Mouse (Mus musculus): Measurements from ENCODE around the gene Olfr1394.
"Not testable (repeated sequence)": the region's sequence is repeated elsewhere in the genome, so short reads cannot be mapped to it uniquely, and the experiment has no call there.

The Olfr1394 gene

GRCm38 (mm10) chr11:49189737-49190136, 35.6 kb downstream of the Olfr1394 start:
- DNase-seq (ENCODE audit: low spot score), result peak; percentile 20

- DNase-seq (ENCODE audit: low spot score), result no peak
Observed at GRCm38 (mm10) chr11:49191083-49191482, 36.9 kb downstream of the Olfr1394 start.

GRCm38 (mm10) chr11:49194771-49195170, 40.6 kb downstream of the Olfr1394 start:
- DNase-seq (ENCODE audit: low spot score), result not testable (repeated sequence)

- DNase-seq (ENCODE audit: low spot score), result no peak
Observed at GRCm38 (mm10) chr11:49195819-49196322, 41.7 kb downstream of the Olfr1394 start.

GRCm38 (mm10) chr11:49200666-49201065, 46.5 kb downstream of the Olfr1394 start:
- DNase-seq (ENCODE audit: low spot score), result no peak

GRCm38 (mm10) chr11:49201142-49201541, 47.0 kb downstream of the Olfr1394 start:
- DNase-seq (ENCODE audit: low spot score), result no peak

- DNase-seq (ENCODE audit: low spot score), result no peak
Observed at GRCm38 (mm10) chr11:49202071-49202470, 47.9 kb downstream of the Olfr1394 start.

- DNase-seq (ENCODE audit: low spot score), result peak; percentile 18
Observed at GRCm38 (mm10) chr11:49202523-49203061, 48.4 kb downstream of the Olfr1394 start.

- peak; percentile 94 for DNase-seq (ENCODE audit: low spot score)
Observed at GRCm38 (mm10) chr11:49203129-49203768, 49.1 kb downstream of the Olfr1394 start, which contains the start of gene Zfp62. TSS of gene Zfp62 (plus strand) at chr11:49203292.

GRCm38 (mm10) chr11:49203771-49204497, 49.8 kb downstream of the Olfr1394 start:
- DNase-seq (ENCODE audit: low spot score), result no peak

- no peak for DNase-seq (ENCODE audit: low spot score)
Observed at GRCm38 (mm10) chr11:49205080-49205590, 51.0 kb downstream of the Olfr1394 start.

- no peak for DNase-seq (ENCODE audit: low spot score)
Observed at GRCm38 (mm10) chr11:49207495-49207894, 53.3 kb downstream of the Olfr1394 start.

Measured in ovary, postnatal 36 days (tissue).